Mouse (Mus musculus) forebrain, embryonic 14.5 days (tissue): Measurements from ENCODE around the gene B3galt5. TPM values are rescaled to one million over a fixed set of nuclear protein-coding genes. Genes with fewer than 3 reads are reported as not detected.
A peak's percentile ranks its signal among the peaks of the same experiment; 100 is the strongest.
"Not testable (repeated sequence)": the region's sequence is repeated elsewhere in the genome, so short reads cannot be mapped to it uniquely, and the experiment has no call there.

Experiments
- ATAC-seq: fragments of 200-750 bp; cut with Nextera tagmentation; 2 replicates; pipeline ENCODE4 v1.8.0; 2017; ENCODE audit warnings: mild to moderate bottlenecking, moderate library complexity
- DNase-seq: peaks from one replicate; pipeline ENCODE4 v3.0.0-alpha.2; 2015; ENCODE audit warnings: low spot score
- H3K27ac ChIP-seq: fragments of 300-500 bp; sonication (generic); 2 replicates; pipeline ENCODE4 v1.5.1; 2014; ENCODE audit warnings: low read depth, mild to moderate bottlenecking, control low read depth, low read length, moderate library complexity
- H3K27me3 ChIP-seq: fragments of 300-500 bp; sonication (generic); replicated peaks from 2 replicates; pipeline ENCODE4 v1.6.1; 2014; ENCODE audit warnings: low read length, control low read depth, mixed read lengths; ENCODE audit not compliant: control insufficient read depth, insufficient read depth
- H3K36me3 ChIP-seq: fragments of 300-500 bp; sonication (generic); 2 replicates; pipeline ENCODE4 v1.6.1; 2014; ENCODE audit warnings: low read length, control low read depth; ENCODE audit not compliant: control insufficient read depth, insufficient read depth
- H3K4me1 ChIP-seq: fragments of 300-500 bp; sonication (generic); 2 replicates; pipeline ENCODE4 v1.6.1; 2014; ENCODE audit warnings: antibody characterized with exemption, low read length, control low read depth; ENCODE audit not compliant: control insufficient read depth, insufficient read depth
- H3K4me2 ChIP-seq: fragments of 300-500 bp; sonication (generic); 2 replicates; pipeline ENCODE4 v1.6.1; 2014; ENCODE audit warnings: mild to moderate bottlenecking, control low read depth, low read length
- H3K4me3 ChIP-seq: fragments of 300-500 bp; sonication (generic); 2 replicates; pipeline ENCODE4 v1.5.1; 2014; ENCODE audit warnings: low read depth, low read length, control low read depth
- H3K9ac ChIP-seq: fragments of 300-500 bp; sonication (generic); 2 replicates; pipeline ENCODE4 v1.6.1; 2014; ENCODE audit warnings: mild to moderate bottlenecking, low read length, control low read depth, moderate library complexity
- H3K9me3 ChIP-seq: fragments of 300-500 bp; sonication (generic); replicated peaks from 2 replicates; pipeline ENCODE4 v1.6.1; 2016; ENCODE audit warnings: low read length, control low read depth, mixed read lengths; ENCODE audit not compliant: control insufficient read depth
- WGBS: fragments of 180-500 bp; shearing (Covaris S2); extraction: QIAGEN DNeasy Blood & Tissue Kit; methylation state at CpG from one replicate; pipeline ENCODE4 v1.1.7; 2014; 5-methylcytosine and 5-hydroxymethylcytosine counted together
- polyA plus RNA-seq: library from polyadenylated mRNA; unstranded; fragments of >200 nt; fragmentation: Nextera tagmentation; extraction: Ambion mirVana; gene quantifications from 2 replicates; pipeline ENCODE4 v1.2.1, GENCODE M21; 2014

The B3galt5 gene
- polyA plus RNA-seq, 1 experiment from 2014 or later: 1.3 TPM

DNA sequence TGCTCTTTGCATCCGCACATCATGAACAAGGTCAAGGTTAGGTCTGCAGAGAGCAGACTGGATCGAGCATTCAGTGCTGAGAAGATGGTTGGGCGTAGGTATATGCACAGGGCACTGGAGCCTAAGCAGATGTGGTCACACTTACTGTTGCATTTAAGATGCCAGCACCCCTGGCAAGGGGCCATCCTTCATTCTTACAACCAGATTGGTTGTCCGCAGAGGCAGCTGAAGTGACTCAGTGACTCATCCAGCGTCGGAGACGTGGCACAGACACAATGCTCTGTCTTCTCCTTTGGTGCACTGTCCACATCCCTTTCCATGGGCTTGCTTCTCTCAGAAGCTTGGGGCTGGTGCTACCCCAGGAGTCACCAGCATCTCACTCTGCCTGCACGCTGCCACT is 82.2 kb downstream of the B3galt5 start:
- Histone ChIP-seq H3K4me3 (no peak overlapping the region), H3K9me3 (no peaks in the 10 kb centered on the region), H3K27ac (no peak overlapping the region), H3K9ac (no peak overlapping the region), H3K27me3 (no peaks in the 10 kb centered on the region), H3K36me3 (no peaks in the 10 kb centered on the region), H3K4me2 (no peak overlapping the region), H3K4me1 (no peaks in the 10 kb centered on the region)
- no peak for DNase-seq
- no peak for ATAC-seq
- 91% methylated on average over 8 of the region's 8 CpGs for WGBS

DNA sequence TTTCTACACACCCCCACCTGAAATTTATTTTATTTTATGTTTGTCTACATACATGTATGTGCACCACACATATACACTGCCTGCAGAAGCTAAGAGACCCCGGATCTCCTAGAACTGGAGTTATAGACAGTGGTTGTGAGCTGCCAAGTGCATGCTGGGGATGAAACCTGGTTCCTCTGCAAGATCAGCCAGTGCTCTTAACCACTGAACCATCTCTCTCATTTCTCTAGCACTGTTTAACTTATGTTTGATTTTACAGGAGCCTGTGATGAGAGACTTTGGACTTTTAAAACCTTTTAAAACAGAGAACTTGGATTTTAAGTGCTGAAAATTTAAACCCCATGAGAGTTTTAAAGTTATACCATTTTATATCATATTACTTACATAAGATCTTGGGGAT is 87.1 kb downstream of the B3galt5 start:
- H3K9ac ChIP-seq: no peak overlapping the region
- no peak for ATAC-seq
- H3K27me3 ChIP-seq: no peaks in the 10 kb centered on the region
- DNase-seq: no peak
- 92% methylated on average over 1 of the region's 1 CpGs for whole genome bisulfite sequencing
- no peak overlapping the region for H3K27ac ChIP-seq
- no peak overlapping the region for H3K4me3 ChIP-seq
- H3K4me1 ChIP-seq: peaks cover 4% of the 10 kb centered on the region; the same call in 1 of the 2 replicates
- H3K4me2 ChIP-seq: no peak overlapping the region
- no peaks in the 10 kb centered on the region for H3K36me3 ChIP-seq
- no peaks in the 10 kb centered on the region for H3K9me3 ChIP-seq

DNA sequence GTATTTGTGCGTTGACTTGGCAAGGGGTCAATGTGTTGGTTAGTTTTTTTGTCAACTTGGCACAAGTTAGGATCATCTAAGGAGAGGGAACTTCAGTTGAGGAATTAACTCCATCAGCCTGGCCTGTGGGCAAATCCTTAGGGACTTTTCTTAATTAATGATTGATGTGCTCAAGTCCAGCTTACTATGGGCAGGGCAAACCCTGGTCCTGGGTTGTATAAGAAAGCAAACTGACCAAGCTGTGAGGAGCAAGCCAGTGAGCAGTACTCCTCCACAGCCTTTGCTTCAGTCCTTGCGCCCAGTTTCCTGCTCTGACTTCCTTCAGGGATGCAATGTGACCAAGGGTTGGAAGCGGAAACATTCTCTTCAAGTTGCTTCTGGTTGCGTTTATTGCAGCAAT is 87.6 kb downstream of the B3galt5 start:
- H3K4me2 ChIP-seq: no peak overlapping the region

DNA sequence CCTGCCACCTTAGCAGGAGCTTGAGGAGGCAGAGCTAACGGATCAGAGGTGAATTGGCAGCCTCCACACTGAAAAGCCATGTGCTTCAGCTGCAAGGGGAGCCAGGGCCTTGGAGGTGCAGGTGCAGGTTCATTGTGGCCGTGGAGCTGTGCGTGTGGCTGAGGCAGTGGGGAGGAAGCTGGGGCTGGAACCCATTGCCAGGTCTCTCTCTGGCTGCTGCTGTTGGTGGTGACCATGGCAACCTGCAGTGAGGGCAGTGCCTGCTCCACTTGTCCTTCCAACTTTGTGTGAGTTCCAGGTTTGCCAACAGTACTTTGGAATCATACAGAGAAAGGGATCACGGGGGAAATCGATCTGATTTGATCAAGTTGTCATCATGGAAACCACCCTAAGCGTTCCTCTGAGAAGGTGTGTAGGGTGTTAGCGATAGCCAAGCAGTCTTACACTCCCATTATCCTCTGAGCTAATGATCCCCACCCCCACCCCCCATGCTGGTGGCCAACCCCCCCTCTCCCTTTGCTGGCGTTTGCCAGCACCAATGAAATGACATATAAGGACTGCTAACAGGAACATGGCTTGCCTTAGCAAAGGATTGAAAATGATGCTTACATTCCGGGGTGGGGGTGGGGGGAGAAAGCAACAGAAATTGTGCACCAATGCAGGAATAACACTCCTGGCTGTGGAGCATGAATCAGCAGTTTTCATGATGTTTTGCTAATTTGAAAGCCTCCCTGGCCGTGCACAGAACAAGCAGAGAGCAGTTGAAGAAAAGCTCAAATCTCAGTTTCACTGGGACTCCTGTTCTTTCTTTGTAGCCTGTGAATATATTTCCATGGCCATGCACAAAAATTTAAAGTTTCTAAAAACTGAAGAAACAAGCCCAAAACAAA is 90.8 kb downstream of the B3galt5 start:
- Histone ChIP-seq H3K36me3 (no peaks in the 10 kb centered on the region), H3K27me3 (no peaks in the 10 kb centered on the region), H3K4me2 (no peak overlapping the region), H3K9ac (no peak overlapping the region), H3K27ac (no peak overlapping the region), H3K4me1 (peaks cover 4% of the 10 kb centered on the region; the same call in 1 of the 2 replicates), H3K9me3 (no peaks in the 10 kb centered on the region), H3K4me3 (no peak overlapping the region)
- peak; percentile 40 for ATAC-seq
- WGBS: 40% methylated on average over 10 of the region's 10 CpGs
- peak; percentile 31 for DNase-seq

More for the DNA sequence above, 87.6 kb downstream of the B3galt5 start:
- 96% methylated on average over 4 of the region's 4 CpGs for whole genome bisulfite sequencing
- ATAC-seq: no peak
- Histone ChIP-seq H3K4me3 (no peak overlapping the region), H3K9ac (no peak overlapping the region), H3K27ac (no peak overlapping the region), H3K27me3 (no peaks in the 10 kb centered on the region), H3K36me3 (no peaks in the 10 kb centered on the region), H3K9me3 (no peaks in the 10 kb centered on the region), H3K4me1 (peaks cover 4% of the 10 kb centered on the region; the same call in 1 of the 2 replicates)
- DNase-seq: no peak

DNA sequence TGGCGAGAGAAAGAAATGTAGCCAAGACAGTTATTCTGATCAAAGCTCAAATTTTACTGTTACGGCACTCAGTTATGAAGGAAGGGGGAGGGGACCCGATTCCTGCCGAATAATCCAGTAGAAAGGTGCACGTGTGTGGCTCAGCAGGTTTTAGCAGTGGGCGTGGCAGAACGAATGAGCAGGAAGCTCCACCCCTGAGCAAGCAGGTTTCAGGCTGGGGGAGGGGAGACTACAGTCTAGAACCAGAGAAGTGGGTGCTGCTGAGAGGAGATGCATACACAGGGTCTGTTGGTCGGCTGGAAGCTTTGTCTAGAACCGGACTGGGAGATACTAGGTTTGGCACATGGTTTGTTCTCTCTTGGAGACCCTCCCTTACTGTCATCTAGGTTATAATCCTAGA is 91.7 kb downstream of the B3galt5 start:
- not testable (repeated sequence) for H3K9ac ChIP-seq, H3K27me3 ChIP-seq, H3K27ac ChIP-seq, DNase-seq, H3K4me2 ChIP-seq, ATAC-seq, H3K4me1 ChIP-seq, H3K9me3 ChIP-seq, H3K4me3 ChIP-seq, H3K36me3 ChIP-seq
- WGBS: 38% methylated on average over 9 of the region's 9 CpGs

DNA sequence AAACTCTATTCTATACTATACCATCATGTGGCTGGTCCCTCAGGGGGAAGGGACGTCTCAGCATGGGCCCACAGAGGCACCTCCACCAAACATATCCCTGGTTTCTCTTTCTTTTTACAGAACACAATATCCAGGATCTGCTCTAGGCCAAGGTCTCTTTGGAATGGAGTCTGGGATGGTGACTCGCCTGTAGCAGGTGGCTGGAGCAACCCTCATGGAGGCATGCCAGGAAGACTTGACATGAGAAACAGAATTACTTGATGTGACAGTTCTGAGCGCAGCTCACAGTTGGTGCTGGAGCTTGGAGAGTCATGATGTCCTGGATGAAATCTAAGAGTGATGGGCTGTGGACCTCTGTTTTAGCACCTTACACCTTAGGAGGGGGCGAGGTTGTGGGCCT is 104.0 kb downstream of the B3galt5 start:
- WGBS: 75% methylated on average over 4 of the region's 4 CpGs
- no peaks in the 10 kb centered on the region for H3K4me1 ChIP-seq
- H3K27me3 ChIP-seq: no peaks in the 10 kb centered on the region
- no peaks in the 10 kb centered on the region for H3K9me3 ChIP-seq
- no peak for ATAC-seq
- H3K4me3 ChIP-seq: no peak overlapping the region
- H3K4me2 ChIP-seq: no peak overlapping the region
- peak; percentile 23 for DNase-seq
- H3K36me3 ChIP-seq: no peaks in the 10 kb centered on the region
- no peak overlapping the region for H3K27ac ChIP-seq
- no peak overlapping the region for H3K9ac ChIP-seq

DNA sequence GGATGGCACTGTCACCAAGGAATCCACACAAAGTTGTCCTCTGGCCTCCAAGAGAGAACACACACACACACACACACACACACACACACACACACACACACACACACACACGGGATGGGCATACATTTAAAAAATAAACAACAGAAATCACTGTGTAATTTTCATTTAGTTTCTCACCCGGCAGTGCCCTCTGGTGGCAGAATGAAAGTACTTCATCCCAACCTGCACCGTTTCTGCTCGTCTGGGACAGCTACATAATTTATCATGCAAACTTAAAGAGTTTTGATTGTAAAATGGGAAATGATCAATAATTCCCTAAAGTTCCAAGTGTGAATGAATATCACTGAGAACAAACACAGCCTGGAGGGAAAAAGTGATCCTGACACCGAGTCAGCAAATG is 105.7 kb downstream of the B3galt5 start:
- no peak overlapping the region for H3K4me3 ChIP-seq

DNA sequence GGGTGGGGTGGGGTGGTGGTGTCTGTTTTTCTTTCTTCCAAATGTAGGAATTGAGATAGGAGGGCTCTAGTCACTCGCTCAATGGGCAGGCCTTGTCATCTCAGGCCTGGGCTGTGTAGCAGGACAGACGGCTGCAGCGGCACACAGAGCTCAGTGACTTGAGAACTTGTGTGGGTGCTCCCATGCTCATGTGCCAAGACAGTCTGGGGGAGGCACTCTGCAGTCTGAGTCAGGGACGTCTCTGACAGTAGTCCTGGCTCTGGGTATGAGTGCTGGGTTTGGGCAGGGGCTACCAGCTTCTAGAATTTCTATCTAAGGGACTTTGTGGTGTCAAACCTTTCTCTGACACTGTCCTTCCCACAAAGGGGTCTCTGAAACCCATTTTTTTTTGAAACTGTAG is 106.3 kb downstream of the B3galt5 start:
- 79% methylated on average over 4 of the region's 4 CpGs for WGBS
- Histone ChIP-seq H3K9me3 (no peaks in the 10 kb centered on the region), H3K4me2 (no peak overlapping the region), H3K4me1 (no peaks in the 10 kb centered on the region), H3K27me3 (no peaks in the 10 kb centered on the region), H3K9ac (no peak overlapping the region), H3K27ac (no peak overlapping the region), H3K36me3 (no peaks in the 10 kb centered on the region), H3K4me3 (no peak overlapping the region)
- DNase-seq: no peak
- ATAC-seq: no peak

More for the DNA sequence above, 105.7 kb downstream of the B3galt5 start:
- Histone ChIP-seq H3K27me3 (no peaks in the 10 kb centered on the region), H3K27ac (no peak overlapping the region), H3K4me2 (no peak overlapping the region), H3K4me1 (no peaks in the 10 kb centered on the region), H3K9me3 (no peaks in the 10 kb centered on the region), H3K9ac (no peak overlapping the region), H3K36me3 (no peaks in the 10 kb centered on the region)
- 12% methylated on average over 5 of the region's 5 CpGs for WGBS
- ATAC-seq (no peak; the same call in 1 of the 2 replicates), DNase-seq (peak; percentile 66)

DNA sequence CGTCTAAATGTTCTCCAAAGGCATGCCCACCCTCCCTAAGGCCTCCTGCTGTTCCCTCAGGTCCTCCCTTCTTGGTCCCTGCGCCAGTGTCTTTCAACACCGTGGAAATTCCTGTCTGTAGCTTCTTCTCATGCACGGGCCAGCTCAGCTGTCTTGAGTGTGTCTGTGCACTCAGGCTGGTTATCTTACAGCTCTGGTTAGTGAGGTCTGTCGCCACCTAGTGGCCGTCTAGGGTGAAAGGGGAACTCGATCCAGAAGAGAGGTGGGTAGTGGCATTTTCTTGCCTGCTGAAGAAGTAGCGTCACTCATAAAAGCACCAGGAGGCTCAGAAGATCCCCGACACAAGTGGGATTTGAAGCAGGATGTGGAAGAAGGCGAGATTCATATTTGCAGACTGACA is 109.5 kb downstream of the B3galt5 start:
- WGBS: 5% methylated on average over 10 of the region's 10 CpGs
- Histone ChIP-seq H3K9me3 (no peaks in the 10 kb centered on the region), H3K27ac (no peak overlapping the region), H3K4me3 (no peak overlapping the region), H3K36me3 (no peaks in the 10 kb centered on the region), H3K27me3 (no peaks in the 10 kb centered on the region), H3K4me1 (no peaks in the 10 kb centered on the region), H3K4me2 (no peak overlapping the region), H3K9ac (no peak overlapping the region)
- ATAC-seq (peak; percentile 84), DNase-seq (peak; percentile 91)
